Mouse (Mus musculus) liver, adult 2 months (tissue): ENCODE measurements around the gene Socs4.

ENCODE experiments used
- CTCF ChIP-seq: fragments of 200-500 bp; IDR thresholded peaks from 2 replicates; pipeline ENCODE4 v1.5.1; 2011; ENCODE audit warnings: low read depth, low read length, control low read depth
- POLR2A ChIP-seq: fragments of 200-500 bp; IDR thresholded peaks from 2 replicates; pipeline ENCODE4 v1.6.1; 2011; ENCODE audit warnings: low read length, control low read depth; ENCODE audit not compliant: insufficient read depth; ENCODE audit errors: extremely low read depth

- TF ChIP-seq CTCF (no peak), POLR2A (no peak)
Observed at GRCm38 (mm10) chr14:47287021-47287420, 10.3 kb downstream of the Socs4 start.
